Mouse (Mus musculus): ENCODE measurements around the gene Pparg. TPM values are rescaled to one million over a fixed set of nuclear protein-coding genes. Genes with fewer than 3 reads are reported as not detected.
A peak's percentile ranks its signal among the peaks of the same experiment; 100 is the strongest.

Gene Pparg
- polyA plus RNA-seq, 1 experiment = 12.6 TPM

- no peak for TF ChIP-seq MYOD1 (IDR thresholded peaks at IDR 0.05; ENCODE audit: control insufficient read depth, insufficient read length, low read depth)
- no peak for TF ChIP-seq CTCF (IDR thresholded peaks at IDR 0.05; ENCODE audit: control insufficient read depth, insufficient read depth, insufficient read length)
- no peak for TF ChIP-seq USF1 (IDR thresholded peaks at IDR 0.05; ENCODE audit: low read depth)
- TF ChIP-seq FOSL1 (IDR thresholded peaks at IDR 0.05; ENCODE audit: insufficient read depth, low read length, poor library complexity, severe bottlenecking) = no peak
- TF ChIP-seq CEBPB (IDR thresholded peaks at IDR 0.05; ENCODE audit: low read depth) = no peak
- TF ChIP-seq MYOG (IDR thresholded peaks at IDR 0.05; ENCODE audit: control insufficient read depth, extremely low read depth, insufficient read length) = no peak
- no peak for TF ChIP-seq MAX (IDR thresholded peaks at IDR 0.05)
- Histone ChIP-seq H3K79me3 (ENCODE audit: low read depth) (no peaks in the 10 kb centered on the region), H3ac (ENCODE audit: control insufficient read depth, insufficient read length, low read depth) (no peak overlapping the region), H3K36me3 (ENCODE audit: control insufficient read depth, insufficient read depth) (no peaks in the 10 kb centered on the region), H3K79me2 (ENCODE audit: control insufficient read depth, insufficient read depth) (no peaks in the 10 kb centered on the region), H3K27me3 (ENCODE audit: control insufficient read depth, insufficient read depth, insufficient read length) (no peaks in the 10 kb centered on the region), H3K4me3 (ENCODE audit: insufficient read depth, poor library complexity, severe bottlenecking) (no peak overlapping the region)
Observed at GRCm38 (mm10) chr6:115318811-115319210, 41.9 kb upstream of the Pparg start.

- H3ac ChIP-seq (ENCODE audit: control insufficient read depth, insufficient read length, low read depth) = no peak overlapping the region
- no peaks in the 10 kb centered on the region for H3K79me3 ChIP-seq (ENCODE audit: low read depth)
- H3K4me3 ChIP-seq (ENCODE audit: insufficient read depth, poor library complexity, severe bottlenecking) = no peak overlapping the region
- TF ChIP-seq USF1 (IDR thresholded peaks at IDR 0.05; ENCODE audit: low read depth) (no peak), MAX (IDR thresholded peaks at IDR 0.05) (no peak), MYOD1 (IDR thresholded peaks at IDR 0.05; ENCODE audit: control insufficient read depth, insufficient read length, low read depth) (no peak)
- no peaks in the 10 kb centered on the region for H3K27me3 ChIP-seq (ENCODE audit: control insufficient read depth, insufficient read depth, insufficient read length)
- no peaks in the 10 kb centered on the region for H3K79me2 ChIP-seq (ENCODE audit: control insufficient read depth, insufficient read depth)
- no peaks in the 10 kb centered on the region for H3K36me3 ChIP-seq (ENCODE audit: control insufficient read depth, insufficient read depth)
Observed at GRCm38 (mm10) chr6:115319686-115320085, 41.1 kb upstream of the Pparg start.

GRCm38 (mm10) chr6:115320927-115321714 lies 39.6 kb upstream of the Pparg start:
- no peaks in the 10 kb centered on the region for H3K36me3 ChIP-seq (ENCODE audit: control insufficient read depth, insufficient read depth)

GRCm38 (mm10) chr6:115321883-115322351 lies 38.8 kb upstream of the Pparg start:
- no peaks in the 10 kb centered on the region for H3K27me3 ChIP-seq (ENCODE audit: control insufficient read depth, insufficient read depth, insufficient read length)
- H3K4me3 ChIP-seq (ENCODE audit: insufficient read depth, poor library complexity, severe bottlenecking) = no peak overlapping the region
- H3K79me2 ChIP-seq (ENCODE audit: control insufficient read depth, insufficient read depth) = no peaks in the 10 kb centered on the region
- no peak for TF ChIP-seq USF1 (IDR thresholded peaks at IDR 0.05; ENCODE audit: low read depth)
- TF ChIP-seq CTCF (IDR thresholded peaks at IDR 0.05; ENCODE audit: control insufficient read depth, insufficient read depth, insufficient read length) = no peak
- TF ChIP-seq MYOD1 (IDR thresholded peaks at IDR 0.05; ENCODE audit: control insufficient read depth, insufficient read length, low read depth) = no peak
- TF ChIP-seq FOSL1 (IDR thresholded peaks at IDR 0.05; ENCODE audit: insufficient read depth, low read length, poor library complexity, severe bottlenecking) = no peak
- TF ChIP-seq CEBPB (IDR thresholded peaks at IDR 0.05; ENCODE audit: low read depth) = no peak
- no peak for TF ChIP-seq MYOG (IDR thresholded peaks at IDR 0.05; ENCODE audit: control insufficient read depth, extremely low read depth, insufficient read length)
- TF ChIP-seq MAX (IDR thresholded peaks at IDR 0.05) = no peak
- H3ac ChIP-seq (ENCODE audit: control insufficient read depth, insufficient read length, low read depth) = no peak overlapping the region
- no peaks in the 10 kb centered on the region for H3K79me3 ChIP-seq (ENCODE audit: low read depth)
- no peaks in the 10 kb centered on the region for H3K36me3 ChIP-seq (ENCODE audit: control insufficient read depth, insufficient read depth)

More at GRCm38 (mm10) chr6:115320927-115321714, 39.6 kb upstream of the Pparg start:
- H3K79me2 ChIP-seq (ENCODE audit: control insufficient read depth, insufficient read depth) = no peaks in the 10 kb centered on the region
- H3K27me3 ChIP-seq (ENCODE audit: control insufficient read depth, insufficient read depth, insufficient read length) = no peaks in the 10 kb centered on the region
- H3K79me3 ChIP-seq (ENCODE audit: low read depth) = no peaks in the 10 kb centered on the region
- no peak overlapping the region for H3K4me3 ChIP-seq (ENCODE audit: insufficient read depth, poor library complexity, severe bottlenecking)
- TF ChIP-seq USF1 (IDR thresholded peaks at IDR 0.05; ENCODE audit: low read depth) = no peak
- TF ChIP-seq CEBPB (IDR thresholded peaks at IDR 0.05; ENCODE audit: low read depth) = no peak
- no peak for TF ChIP-seq MYOG (IDR thresholded peaks at IDR 0.05; ENCODE audit: control insufficient read depth, extremely low read depth, insufficient read length)
- TF ChIP-seq MAX (IDR thresholded peaks at IDR 0.05) = no peak
- no peak for TF ChIP-seq CTCF (IDR thresholded peaks at IDR 0.05; ENCODE audit: control insufficient read depth, insufficient read depth, insufficient read length)
- TF ChIP-seq FOSL1 (IDR thresholded peaks at IDR 0.05; ENCODE audit: insufficient read depth, low read length, poor library complexity, severe bottlenecking) = no peak
- TF ChIP-seq MYOD1 (IDR thresholded peaks at IDR 0.05; ENCODE audit: control insufficient read depth, insufficient read length, low read depth) = no peak
- H3ac ChIP-seq (ENCODE audit: control insufficient read depth, insufficient read length, low read depth) = no peak overlapping the region

- no peaks in the 10 kb centered on the region for H3K27me3 ChIP-seq (ENCODE audit: control insufficient read depth, insufficient read depth, insufficient read length)
- H3K79me3 ChIP-seq (ENCODE audit: low read depth) = no peaks in the 10 kb centered on the region
- no peak for TF ChIP-seq MYOG (IDR thresholded peaks at IDR 0.05; ENCODE audit: control insufficient read depth, extremely low read depth, insufficient read length)
- TF ChIP-seq FOSL1 (IDR thresholded peaks at IDR 0.05; ENCODE audit: insufficient read depth, low read length, poor library complexity, severe bottlenecking) = peak; percentile 60
- TF ChIP-seq CTCF (IDR thresholded peaks at IDR 0.05; ENCODE audit: control insufficient read depth, insufficient read depth, insufficient read length) = no peak
- TF ChIP-seq MAX (IDR thresholded peaks at IDR 0.05) = no peak
- H3K4me3 ChIP-seq (ENCODE audit: insufficient read depth, poor library complexity, severe bottlenecking) = no peak overlapping the region
- H3ac ChIP-seq (ENCODE audit: control insufficient read depth, insufficient read length, low read depth) = peak overlapping the region; percentile 30
- no peaks in the 10 kb centered on the region for H3K79me2 ChIP-seq (ENCODE audit: control insufficient read depth, insufficient read depth)
- H3K36me3 ChIP-seq (ENCODE audit: control insufficient read depth, insufficient read depth) = no peaks in the 10 kb centered on the region
Observed at GRCm38 (mm10) chr6:115322956-115323355, 37.8 kb upstream of the Pparg start.

GRCm38 (mm10) chr6:115330964-115331363 lies 29.8 kb upstream of the Pparg start:
- H3K36me3 ChIP-seq (ENCODE audit: control insufficient read depth, insufficient read depth) = no peaks in the 10 kb centered on the region
- no peak overlapping the region for H3K4me3 ChIP-seq (ENCODE audit: insufficient read depth, poor library complexity, severe bottlenecking)
- no peaks in the 10 kb centered on the region for H3K27me3 ChIP-seq (ENCODE audit: control insufficient read depth, insufficient read depth, insufficient read length)
- H3K79me2 ChIP-seq (ENCODE audit: control insufficient read depth, insufficient read depth) = no peaks in the 10 kb centered on the region
- TF ChIP-seq MYOG (IDR thresholded peaks at IDR 0.05; ENCODE audit: control insufficient read depth, extremely low read depth, insufficient read length) (no peak), CEBPB (IDR thresholded peaks at IDR 0.05; ENCODE audit: low read depth) (no peak), MAX (IDR thresholded peaks at IDR 0.05) (no peak), CTCF (IDR thresholded peaks at IDR 0.05; ENCODE audit: control insufficient read depth, insufficient read depth, insufficient read length) (no peak), USF1 (IDR thresholded peaks at IDR 0.05; ENCODE audit: low read depth) (no peak), MYOD1 (IDR thresholded peaks at IDR 0.05; ENCODE audit: control insufficient read depth, insufficient read length, low read depth) (no peak), FOSL1 (IDR thresholded peaks at IDR 0.05; ENCODE audit: insufficient read depth, low read length, poor library complexity, severe bottlenecking) (no peak)
- H3K79me3 ChIP-seq (ENCODE audit: low read depth) = no peaks in the 10 kb centered on the region
- H3ac ChIP-seq (ENCODE audit: control insufficient read depth, insufficient read length, low read depth) = no peak overlapping the region
